Mouse (Mus musculus): ENCODE results near the gene Tbce. TPM values are rescaled to one million over a fixed set of nuclear protein-coding genes. Genes with fewer than 3 reads are reported as not detected.

Tbce gene
- total RNA-seq (2023), result 10 to 100 TPM; 79.3 to 81.7 TPM

DNA sequence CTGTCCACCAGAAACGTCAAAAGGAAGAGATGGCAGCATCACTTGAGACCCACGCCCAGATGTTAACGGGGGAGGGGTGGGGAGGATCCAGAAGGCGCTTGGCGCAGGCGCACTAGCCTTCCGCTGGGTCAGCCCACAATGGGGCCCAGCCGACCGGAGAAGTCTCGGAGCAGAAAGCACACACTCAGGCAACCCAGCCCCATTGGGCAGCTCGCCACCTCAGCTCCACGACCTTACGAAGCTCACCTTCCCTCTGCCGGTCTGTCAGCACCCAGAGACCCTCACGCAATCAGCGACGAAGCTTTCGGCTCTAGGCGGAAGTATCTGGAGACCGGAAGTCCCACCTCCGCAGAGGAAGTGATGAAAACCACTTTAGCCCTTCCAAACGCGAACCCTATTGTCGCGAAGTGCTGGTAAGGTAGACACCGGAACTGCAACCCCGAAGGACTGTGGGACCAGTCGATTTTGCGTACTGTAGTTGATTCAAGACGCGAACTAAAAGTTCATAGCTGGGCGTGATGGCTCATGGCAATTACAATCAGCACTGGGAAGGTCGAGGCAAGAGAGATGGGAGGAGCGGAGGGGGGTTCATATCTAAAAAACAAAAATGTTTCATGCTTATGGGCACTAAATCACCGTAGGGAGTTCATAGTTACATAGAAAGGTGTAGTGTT lies at the start of gene Tbce:
Gene Tbce, minus strand, starts transcription at position 347 of the 674 bp plus-strand sequence.

DNA sequence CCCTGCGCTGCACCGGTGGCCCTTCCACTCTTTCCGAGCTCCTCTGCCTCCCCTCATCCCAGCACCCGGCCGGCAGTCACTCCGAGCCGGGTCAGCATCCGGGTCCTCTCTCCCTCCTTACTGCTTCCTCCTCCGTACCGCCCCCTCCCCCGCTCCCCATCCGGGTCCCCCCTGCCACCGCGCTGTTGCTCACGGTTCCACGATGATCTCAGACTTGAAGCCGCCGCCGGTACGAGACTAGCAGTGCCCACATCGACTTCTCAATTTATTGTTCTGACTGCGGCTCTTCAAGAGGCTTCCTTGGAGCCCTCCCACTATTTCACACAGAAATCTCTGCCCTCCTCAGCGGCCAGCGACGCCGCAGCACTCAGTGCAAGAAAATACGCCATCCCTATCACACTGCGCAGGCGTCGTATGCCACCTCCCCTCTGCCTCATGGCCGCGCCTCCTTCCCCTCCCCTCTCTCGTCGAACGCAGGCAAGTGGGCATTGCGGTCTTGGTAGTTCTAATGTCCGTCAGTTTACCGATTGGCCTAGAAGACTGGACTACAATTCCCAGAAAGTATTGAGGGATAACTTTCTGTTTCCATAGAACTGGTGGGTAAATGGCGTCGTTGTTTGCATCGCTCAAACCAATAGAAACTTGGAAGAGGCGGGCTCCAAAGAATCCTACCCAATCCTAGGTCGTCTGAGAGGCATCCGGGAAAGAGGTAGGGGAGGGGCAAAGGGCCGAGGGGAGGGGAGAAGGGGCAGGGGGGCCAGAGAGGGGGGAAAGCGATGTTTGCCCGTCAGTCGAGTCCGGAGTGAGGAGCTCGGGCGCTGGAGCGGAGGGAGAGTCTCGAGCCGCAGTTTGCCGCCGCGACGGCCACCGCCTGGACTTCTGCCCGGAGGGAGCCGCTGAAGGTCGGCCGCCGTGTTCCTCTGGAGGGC lies 23.8 kb upstream of the Tbce start, which contains the start of the genes Arid4b and Ggps1:
Gene Arid4b, plus strand, starts transcription at position 220 of the 929 bp plus-strand sequence.
Gene Ggps1, minus strand, starts transcription at position 476 of the 929 bp plus-strand sequence.

DNA sequence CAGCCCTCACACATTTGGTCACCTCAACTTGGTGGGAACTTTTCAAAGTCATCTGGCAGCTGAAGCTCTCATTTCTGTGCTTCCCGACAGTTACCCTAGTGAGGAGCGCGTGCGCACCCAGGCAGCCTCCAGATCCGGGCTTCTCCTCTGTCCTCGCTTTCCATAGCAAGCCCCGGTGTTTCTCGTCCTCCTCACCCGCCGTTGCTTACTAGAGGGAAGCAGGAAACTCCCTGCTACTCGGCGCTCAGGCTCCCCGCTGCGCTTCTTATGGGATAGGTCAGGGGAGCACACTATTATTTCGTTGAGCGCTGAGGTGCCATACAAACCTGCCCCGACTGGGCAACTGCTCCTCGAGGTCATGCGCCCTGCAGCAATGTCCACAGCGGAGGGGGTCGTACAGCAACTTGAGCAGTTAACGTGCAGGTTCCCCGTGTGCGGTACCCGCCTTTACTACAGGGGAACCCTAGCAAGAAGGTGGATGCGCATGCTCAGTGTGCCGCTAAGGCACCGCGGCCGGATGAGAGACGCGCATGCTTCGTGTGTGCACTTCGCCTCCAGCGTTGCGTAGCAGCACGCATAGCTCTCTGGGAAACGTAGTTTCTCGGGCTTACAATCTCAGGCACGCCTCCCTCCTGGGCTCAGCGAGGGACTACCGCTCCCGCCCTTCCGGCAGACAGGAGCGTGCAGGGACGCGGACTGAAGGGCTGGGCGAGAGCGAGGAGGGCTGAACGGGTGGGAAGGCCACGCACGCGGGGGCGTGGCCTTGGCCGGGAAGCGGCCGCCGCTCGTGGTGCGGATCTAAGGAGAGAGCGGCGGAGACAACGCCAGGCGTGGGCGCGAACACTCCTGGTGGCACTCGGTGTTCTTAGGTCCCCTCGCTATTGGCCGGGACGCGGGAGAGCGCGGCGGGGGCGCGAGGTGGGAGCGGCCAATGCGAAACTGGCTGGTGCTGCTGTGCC lies 85.3 kb downstream of the Tbce start, which contains the start of gene B3galnt2:
Gene B3galnt2, plus strand, starts transcription at position 596 of the 959 bp plus-strand sequence.

Other genes starting within 250 kb of the Tbce start
- 10 to 100 TPM; 29.1 to 34.1 TPM for gene B3galnt2, start 85.2 kb downstream of the Tbce start, total RNA-seq (2023)
- gene Arid4b, start 23.6 kb upstream of the Tbce start, total RNA-seq (2023), result 100 to 1,000 TPM; 117 to 127 TPM
- 10 to 100 TPM; 60.8 to 64.8 TPM for gene Ggps1, start 23.9 kb upstream of the Tbce start, total RNA-seq (2023)